Mouse (Mus musculus) bone marrow macrophage, adult 2 months (primary cell): ENCODE results near the gene Fmo6.

ENCODE experiments used
- CTCF ChIP-seq: IDR thresholded peaks from 2 replicates; pipeline ENCODE4 v1.5.1; 2012; ENCODE audit warnings: low read depth, mild to moderate bottlenecking, low read length, moderate library complexity
- POLR2A ChIP-seq: IDR thresholded peaks from 2 replicates; pipeline ENCODE4 v1.6.1; 2012; ENCODE audit warnings: mild to moderate bottlenecking, low read depth, low read length, borderline replicate concordance

- no peak for TF ChIP-seq CTCF
- TF ChIP-seq POLR2A = no peak
These were observed 20.7 kb downstream of the Fmo6 start for GRCm38 (mm10) chr1:162916661-162917060.
